Mouse (Mus musculus): ENCODE measurements around the gene Abhd17b.
"Not testable (repeated sequence)": the region's sequence is repeated elsewhere in the genome, so short reads cannot be mapped to it uniquely, and the experiment has no call there.

The Abhd17b gene

GRCm38 (mm10) chr19:21652285-21653171 is 457 bp upstream of the Abhd17b start, which contains the start of gene 1110059E24Rik:
Gene 1110059E24Rik, minus strand, starts transcription at chr19:21652976.
- peak; percentile 93 to 94 for DNase-seq (ENCODE audit: low read depth in 1 of 2, low spot score in 2 of 2)

- DNase-seq (ENCODE audit: low read depth in 1 of 2, low spot score in 2 of 2) = no peak
Measured at GRCm38 (mm10) chr19:21654788-21655187, 1.8 kb downstream of the Abhd17b start.

- DNase-seq (ENCODE audit: low read depth in 1 of 2, low spot score in 2 of 2) = no peak
Measured at GRCm38 (mm10) chr19:21660734-21661133, 7.7 kb downstream of the Abhd17b start.

GRCm38 (mm10) chr19:21663756-21664456 is 10.9 kb downstream of the Abhd17b start:
- DNase-seq (ENCODE audit: low read depth in 1 of 2, low spot score in 2 of 2) = no peak

GRCm38 (mm10) chr19:21669650-21670049 is 16.7 kb downstream of the Abhd17b start:
- DNase-seq (ENCODE audit: low read depth in 1 of 2, low spot score in 2 of 2) = no peak

DNA sequence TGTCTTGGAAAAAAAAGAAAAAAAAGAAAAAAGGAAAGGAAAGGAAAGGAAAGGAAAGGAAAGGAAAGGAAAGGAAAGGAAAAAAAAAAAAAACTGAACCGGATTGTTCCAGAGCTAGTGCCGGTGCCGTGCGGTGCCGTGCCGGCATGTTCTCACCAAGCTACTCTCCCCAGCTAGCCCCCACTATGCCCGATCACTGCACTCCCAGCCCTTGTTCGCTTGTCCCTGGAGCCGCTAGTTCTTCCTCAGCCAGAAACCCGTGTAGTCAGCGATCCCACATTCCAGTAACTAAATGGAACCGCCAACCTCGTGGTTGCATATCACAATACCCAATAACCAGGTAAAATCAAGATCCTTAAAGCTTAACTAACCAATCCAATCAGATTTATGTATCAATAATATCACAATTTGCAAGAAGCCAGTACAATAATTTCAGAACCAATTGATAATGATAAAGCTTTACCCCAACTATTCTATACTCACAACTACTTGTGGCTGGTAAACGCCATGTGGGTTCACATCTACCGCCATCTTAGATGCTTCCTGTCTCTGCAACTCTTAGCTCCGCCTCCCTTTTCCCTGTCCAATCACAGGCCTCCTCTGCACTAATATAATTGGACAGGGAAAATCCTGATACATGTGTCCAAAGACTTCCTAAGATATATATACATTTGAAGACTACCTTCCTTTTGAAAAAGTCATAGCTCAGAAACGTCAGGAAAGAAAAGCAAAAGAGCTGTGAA is 21.5 kb downstream of the Abhd17b start:
- no peak for DNase-seq (ENCODE audit: low read depth in 1 of 2, low spot score in 2 of 2)

DNA sequence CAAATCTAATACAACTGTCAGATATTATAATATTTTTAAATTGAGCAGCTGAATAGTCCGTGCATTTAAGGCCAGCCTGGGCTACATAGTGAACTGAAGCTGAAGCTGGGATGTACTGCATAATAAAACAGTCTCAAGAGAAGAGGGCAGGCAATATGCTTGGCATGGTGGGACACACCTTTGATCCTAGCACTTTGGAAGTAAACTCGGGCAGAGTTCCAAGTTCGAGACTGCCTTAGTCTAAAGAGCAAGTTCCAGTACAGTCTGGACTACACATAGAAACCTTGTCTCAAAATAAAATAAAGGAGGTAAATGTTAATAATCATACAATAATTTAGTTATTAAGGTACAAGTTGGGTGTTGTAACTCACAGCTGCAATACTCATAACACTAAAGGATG is 27.1 kb downstream of the Abhd17b start:
- no peak for DNase-seq (ENCODE audit: low read depth in 1 of 2, low spot score in 2 of 2)

GRCm38 (mm10) chr19:21680986-21681385 is 28.0 kb downstream of the Abhd17b start:
- DNase-seq (ENCODE audit: low read depth in 1 of 2, low spot score in 2 of 2) = no peak

DNA sequence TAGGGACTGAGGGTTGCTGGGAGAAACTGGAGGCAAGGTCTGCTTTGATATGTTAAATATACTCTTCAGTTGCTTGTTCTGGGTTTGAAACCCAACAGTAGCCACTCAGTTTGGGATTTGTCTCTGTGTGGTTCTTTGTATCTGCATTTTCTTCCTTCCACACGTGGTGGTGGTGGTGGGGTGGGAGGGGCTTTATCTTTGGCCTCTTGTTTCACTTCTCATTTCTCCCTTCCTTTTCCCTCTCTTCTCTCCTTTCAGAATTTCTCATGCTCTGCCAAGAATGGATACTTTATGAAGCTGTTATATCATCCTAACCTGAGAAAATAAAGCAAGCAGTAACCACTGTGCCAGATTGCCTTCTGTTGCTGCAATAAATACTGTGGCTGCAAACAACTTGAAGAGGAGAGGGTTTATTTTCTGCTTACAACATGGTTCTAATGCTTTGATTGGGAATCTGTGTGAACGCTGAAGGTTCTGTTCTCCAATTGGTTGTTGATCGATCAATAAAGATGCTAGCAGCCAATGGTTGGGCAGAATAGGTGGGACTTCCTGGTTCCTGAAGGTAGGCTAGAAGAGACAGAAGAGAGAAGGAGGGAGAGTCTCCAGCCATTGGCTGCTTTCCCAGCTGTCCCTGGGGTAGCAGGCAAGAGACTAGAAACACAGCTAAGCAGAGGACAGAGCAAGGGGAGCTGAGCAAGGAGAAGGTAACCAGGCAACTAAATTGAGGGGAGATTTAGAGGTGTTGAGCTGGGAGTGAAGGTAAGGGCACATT is 60.5 kb downstream of the Abhd17b start:
- peak in 1 of 2 experiments; percentile 24 for DNase-seq (ENCODE audit: low read depth in 1 of 2, low spot score in 2 of 2)

DNA sequence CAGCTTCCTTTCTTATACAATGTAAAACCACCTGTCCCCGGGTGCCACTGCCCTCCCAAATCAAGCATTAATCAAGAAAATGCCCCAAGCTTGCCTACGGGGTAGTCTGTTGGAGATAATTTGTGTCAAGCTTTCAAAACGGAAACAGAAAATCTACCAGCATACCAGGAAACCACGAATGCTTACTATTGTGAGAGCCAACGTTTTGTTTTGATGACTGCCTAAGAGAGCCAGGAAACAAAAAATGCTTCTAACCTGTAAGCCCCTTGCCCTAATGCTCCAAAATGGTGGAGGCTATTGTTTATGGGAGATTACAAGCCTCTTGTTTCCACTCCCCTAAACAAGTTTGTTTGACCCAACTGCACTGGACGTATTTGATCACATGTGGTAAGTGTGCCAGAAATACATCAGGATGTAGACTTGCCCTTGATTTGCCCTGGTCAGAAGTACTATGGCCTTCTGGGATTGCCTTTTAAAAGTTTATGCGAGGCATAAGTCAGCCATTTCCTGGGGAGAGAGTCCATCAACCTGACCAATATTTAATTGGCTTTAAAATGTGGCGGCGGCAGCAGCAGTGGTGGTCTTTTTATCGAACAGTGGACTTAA is 61.4 kb downstream of the Abhd17b start:
- DNase-seq (ENCODE audit: low read depth in 1 of 2, low spot score in 2 of 2) = no peak

DNA sequence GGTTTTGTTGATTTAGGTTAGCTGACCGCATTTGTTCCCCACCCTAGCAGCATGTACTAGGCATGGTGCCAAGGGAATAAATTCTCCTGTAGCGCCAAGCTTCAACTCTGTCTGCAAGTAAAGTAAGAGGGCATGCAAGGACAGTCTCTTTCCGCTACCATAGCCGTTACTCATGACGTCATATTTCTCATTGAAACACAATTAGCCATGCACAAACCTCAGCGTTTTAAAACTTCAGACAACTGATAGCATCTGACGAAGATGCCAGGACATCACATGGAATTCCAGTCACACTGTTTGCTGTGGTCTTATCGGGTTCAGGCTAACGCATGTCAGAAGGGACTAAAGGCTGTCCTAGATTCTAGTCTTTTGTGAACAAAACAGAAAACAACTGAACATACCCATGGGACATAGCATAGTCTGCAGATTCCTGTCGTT is 62.0 kb downstream of the Abhd17b start:
- DNase-seq (ENCODE audit: low read depth in 1 of 2, low spot score in 2 of 2) = no peak

- DNase-seq (ENCODE audit: low read depth in 1 of 2, low spot score in 2 of 2) = no peak
Measured at GRCm38 (mm10) chr19:21715515-21715914, 62.5 kb downstream of the Abhd17b start.

DNA sequence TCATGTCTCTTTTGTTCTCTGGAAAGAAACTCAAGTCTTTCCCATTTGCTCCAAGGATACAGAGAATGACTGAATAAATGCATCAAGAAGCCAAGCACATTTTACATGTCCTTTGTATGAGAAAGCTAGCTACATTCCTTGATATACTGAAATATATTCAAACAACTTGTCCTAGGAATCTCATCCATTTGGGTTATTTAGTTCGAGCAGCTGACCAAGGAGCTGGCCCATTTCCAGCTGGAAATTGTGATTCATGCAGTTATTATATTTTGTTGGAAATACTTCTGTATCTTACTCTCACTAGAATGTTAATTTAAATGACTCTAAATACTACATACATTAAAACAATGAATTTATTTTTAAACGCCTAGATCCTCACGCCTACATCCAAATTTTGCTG is 63.5 kb downstream of the Abhd17b start:
- no peak for DNase-seq (ENCODE audit: low read depth in 1 of 2, low spot score in 2 of 2)

DNA sequence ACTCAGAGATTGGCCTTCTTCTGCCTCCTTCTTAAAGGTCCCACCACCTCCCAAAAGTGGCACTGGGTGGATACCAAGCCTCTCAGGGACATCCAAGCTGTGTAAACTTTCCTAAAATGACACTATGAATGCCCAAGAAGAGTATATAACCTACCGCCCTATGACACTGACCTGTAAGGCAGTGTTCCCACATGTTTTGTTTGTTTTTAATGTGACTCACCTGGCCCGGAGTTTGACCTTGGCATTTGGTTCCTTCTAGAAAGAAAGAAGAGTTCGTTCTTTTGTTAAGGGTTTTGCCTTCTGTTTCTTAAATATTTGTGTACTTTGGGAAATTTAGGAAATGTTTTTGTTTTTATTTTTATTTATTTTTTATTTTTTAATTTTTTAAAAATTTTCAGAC is 66.2 kb downstream of the Abhd17b start:
- DNase-seq (ENCODE audit: low read depth in 1 of 2, low spot score in 2 of 2) = no peak

DNA sequence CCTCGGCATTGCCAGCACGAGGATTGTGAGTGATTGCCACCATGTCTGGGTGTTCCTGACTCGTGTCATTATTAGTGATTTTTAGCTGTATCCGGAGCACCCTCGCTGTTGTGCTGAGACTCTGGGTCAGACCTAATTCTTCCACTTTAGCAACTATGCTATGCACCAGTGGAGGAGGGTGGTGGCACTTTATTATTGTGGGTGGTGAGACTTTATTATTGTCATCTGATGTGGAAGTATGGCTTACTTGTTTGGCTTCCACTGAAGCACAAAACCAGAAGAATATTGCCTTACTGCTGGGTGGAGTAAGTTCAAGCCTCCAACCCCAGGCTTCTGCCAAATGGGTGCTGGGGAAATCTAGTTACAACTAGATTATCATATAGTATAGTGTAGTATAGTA is 68.0 kb downstream of the Abhd17b start:
- DNase-seq (ENCODE audit: low read depth in 1 of 2, low spot score in 2 of 2) = no peak

DNA sequence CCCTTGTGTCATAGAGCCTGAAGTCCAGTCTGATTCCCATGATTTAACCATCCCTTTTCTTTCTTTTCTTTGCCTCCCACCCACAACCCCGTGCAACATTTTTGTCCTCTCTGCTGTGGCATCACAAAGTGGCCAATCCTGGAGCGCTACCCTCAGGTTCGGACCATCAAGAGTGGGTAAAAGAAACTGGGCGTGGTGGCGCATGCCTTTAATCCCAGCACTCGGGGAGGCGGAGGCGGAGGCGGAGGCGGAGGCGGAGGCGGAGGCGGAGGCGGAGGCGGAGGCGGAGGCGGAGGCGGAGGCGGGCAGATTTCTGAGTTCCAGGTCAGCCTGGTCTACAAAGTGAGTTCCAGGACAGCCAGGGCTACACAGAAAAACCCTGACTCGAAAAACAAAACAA is 70.3 kb downstream of the Abhd17b start:
- not testable (repeated sequence) for DNase-seq (ENCODE audit: low read depth in 1 of 2, low spot score in 2 of 2)

DNA sequence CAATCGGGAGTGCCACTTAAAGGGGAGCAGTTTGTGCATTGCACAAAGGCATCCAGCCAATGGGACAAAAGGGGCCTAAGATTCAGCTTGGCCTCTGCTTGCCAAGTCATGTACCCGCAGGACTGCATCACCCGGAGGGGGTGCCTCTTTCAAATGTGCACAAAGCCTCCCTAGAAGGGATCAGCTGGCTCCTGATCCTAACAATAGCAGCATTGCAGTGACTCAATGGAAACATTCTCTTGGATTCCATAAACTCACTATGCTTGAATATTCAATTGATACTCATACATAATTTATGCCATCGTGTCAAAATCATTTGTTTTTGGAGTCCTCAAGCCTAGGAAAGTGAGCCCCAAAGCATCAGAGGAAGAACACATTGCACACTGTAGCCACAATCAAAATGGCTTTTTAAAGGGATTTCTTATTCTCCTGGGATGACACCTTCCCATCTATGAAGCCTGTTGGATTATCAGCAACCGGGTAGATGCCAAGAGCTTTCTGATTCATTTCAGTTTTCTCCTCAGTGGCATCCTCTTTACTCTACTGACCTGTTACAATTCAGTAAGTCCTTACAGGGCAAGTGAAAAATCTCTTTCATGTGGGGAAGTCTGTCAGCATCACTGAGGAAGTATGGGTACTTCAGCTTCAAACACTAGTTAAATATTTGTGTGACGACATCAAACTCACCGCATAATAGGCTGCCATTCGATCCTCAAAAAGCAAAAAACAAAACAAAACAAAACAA is 71.1 kb downstream of the Abhd17b start:
- no peak for DNase-seq (ENCODE audit: low read depth in 1 of 2, low spot score in 2 of 2)

- no peak for DNase-seq (ENCODE audit: low read depth in 1 of 2, low spot score in 2 of 2)
Measured at GRCm38 (mm10) chr19:21725168-21725567, 72.2 kb downstream of the Abhd17b start.

- DNase-seq (ENCODE audit: low read depth in 1 of 2, low spot score in 2 of 2) = no peak
Measured at GRCm38 (mm10) chr19:21727081-21727480, 74.1 kb downstream of the Abhd17b start.

DNA sequence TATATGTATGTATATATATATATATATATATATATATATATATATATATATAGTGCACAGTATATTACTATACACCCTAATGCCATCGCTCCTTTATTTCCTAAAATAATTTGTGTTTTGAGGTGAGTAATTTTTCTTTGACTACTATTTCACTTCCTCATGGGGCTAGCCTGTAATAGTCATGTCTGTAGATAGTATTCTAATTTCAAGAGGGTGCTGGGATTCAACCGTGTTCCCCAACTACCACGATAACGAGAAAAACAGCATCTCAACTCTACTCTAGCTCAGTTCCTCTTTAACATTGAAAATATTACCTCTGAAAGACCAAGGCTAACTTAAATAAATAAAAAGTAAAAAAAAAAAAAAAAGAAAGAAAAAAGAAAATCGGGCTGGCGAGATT is 75.4 kb downstream of the Abhd17b start:
- no peak for DNase-seq (ENCODE audit: low read depth in 1 of 2, low spot score in 2 of 2)
